Mouse (Mus musculus) stomach, embryonic 16.5 days (tissue): ENCODE measurements around the gene Atf5. TPM values are rescaled to one million over a fixed set of nuclear protein-coding genes. Genes with fewer than 3 reads are reported as not detected.

Source experiments
- ATAC-seq: fragments of 200-750 bp; cut with Nextera tagmentation; 2 replicates; pipeline ENCODE4 v1.8.0; 2017; ENCODE audit warnings: moderate number of reproducible peaks, moderate TSS enrichment; ENCODE audit not compliant: insufficient read depth, low FRiP score
- H3K27ac ChIP-seq: fragments of 300-500 bp; sonication (generic); 2 replicates; pipeline ENCODE4 v1.5.1; 2014; ENCODE audit warnings: low read length
- H3K27me3 ChIP-seq: fragments of 300-500 bp; sonication (generic); 2 replicates; pipeline ENCODE4 v1.6.1; 2014; ENCODE audit warnings: low read length, control low read depth, mixed read lengths; ENCODE audit not compliant: control insufficient read depth, insufficient read depth
- H3K36me3 ChIP-seq: fragments of 300-500 bp; sonication (generic); 2 replicates; pipeline ENCODE4 v1.6.1; 2014; ENCODE audit warnings: low read length; ENCODE audit not compliant: control insufficient read depth, insufficient read depth
- H3K4me1 ChIP-seq: fragments of 300-500 bp; sonication (generic); 2 replicates; pipeline ENCODE4 v1.6.1; 2014; ENCODE audit warnings: low read length, control low read depth, mixed read lengths; ENCODE audit not compliant: control insufficient read depth, insufficient read depth
- H3K4me2 ChIP-seq: fragments of 300-500 bp; sonication (generic); 2 replicates; pipeline ENCODE4 v1.6.1; 2014; ENCODE audit warnings: low read depth, low read length, mixed read lengths
- H3K4me3 ChIP-seq: fragments of 300-500 bp; sonication (generic); replicated peaks from 2 replicates; pipeline ENCODE4 v1.5.1; 2014; ENCODE audit warnings: mild to moderate bottlenecking, low read length
- H3K9ac ChIP-seq: fragments of 300-500 bp; sonication (generic); 2 replicates; pipeline ENCODE4 v1.6.1; 2014; ENCODE audit warnings: low read length
- H3K9me3 ChIP-seq: fragments of 300-500 bp; sonication (generic); replicated peaks from 2 replicates; pipeline ENCODE4 v1.6.1; 2016; ENCODE audit warnings: low read length, control low read depth; ENCODE audit not compliant: control insufficient read depth
- WGBS: fragments of 180-500 bp; shearing (Covaris S2); extraction: QIAGEN DNeasy Blood & Tissue Kit; methylation state at CpG from one replicate; pipeline ENCODE4 v1.1.7; 2014; 5-methylcytosine and 5-hydroxymethylcytosine counted together
- microRNA counts: library from miRNA; unstranded; fragments of <30 nt; microRNA quantifications from one replicate; lab custom pipeline; 2016
- microRNA-seq: library from miRNA; unstranded; fragments of <30 nt; microRNA quantifications from one replicate; pipeline ENCODE4, GENCODE M21; 2016
- polyA plus RNA-seq: library from polyadenylated mRNA; unstranded; fragments of >200 nt; fragmentation: Nextera tagmentation; extraction: Ambion mirVana; gene quantifications from 2 replicates; pipeline ENCODE4 v1.2.1, GENCODE M21; 2015

Atf5 gene
- polyA plus RNA-seq, 1 experiment from 2014 or later, result 4.6 TPM

DNA sequence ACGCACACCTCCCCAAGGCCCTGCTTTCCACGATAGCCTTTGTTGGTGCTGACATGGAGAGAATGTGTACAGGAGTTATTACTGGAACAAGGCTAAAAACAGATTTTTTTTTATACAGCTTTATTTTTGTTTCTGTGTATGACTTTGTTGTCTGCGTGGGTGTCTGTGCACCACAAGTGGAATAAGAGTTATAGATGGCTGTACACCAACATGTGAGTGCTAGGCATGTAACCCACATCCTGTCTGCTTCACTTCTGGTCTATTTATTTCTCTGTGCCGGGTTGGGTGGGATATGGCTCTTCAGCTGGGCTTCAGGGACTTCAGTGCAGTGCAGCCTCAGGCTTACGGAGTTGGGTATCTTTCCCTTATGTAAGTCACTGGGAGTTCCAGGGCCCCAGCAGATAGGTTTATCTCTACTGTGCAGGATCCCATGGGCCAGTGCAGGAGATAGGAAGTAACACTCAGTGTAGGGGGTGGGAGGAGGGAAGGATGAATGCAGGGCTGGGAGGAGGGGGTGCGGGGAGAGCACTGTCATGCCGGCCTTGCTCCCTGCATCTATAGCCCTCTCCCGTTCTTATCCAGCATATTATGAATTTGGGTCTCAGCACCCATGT, 43.8 kb downstream of the Atf5 start:
- no peak for ATAC-seq
- Histone ChIP-seq H3K9ac (no peak overlapping the region), H3K4me1 (no peaks in the 10 kb centered on the region), H3K27ac (no peak overlapping the region), H3K4me3 (no peak overlapping the region), H3K27me3 (no peaks in the 10 kb centered on the region), H3K36me3 (peaks cover 9% of the 10 kb centered on the region; the same call in 1 of the 2 replicates), H3K9me3 (no peaks in the 10 kb centered on the region), H3K4me2 (no peak overlapping the region)
- WGBS, result 89% methylated on average over 8 of the region's 8 CpGs

GRCm38 (mm10) chr7:44770046-44770578, 46.3 kb downstream of the Atf5 start:
- H3K27ac ChIP-seq, result no peak overlapping the region
- H3K4me1 ChIP-seq, result no peaks in the 10 kb centered on the region
- no peaks in the 10 kb centered on the region for H3K9me3 ChIP-seq
- no peaks in the 10 kb centered on the region for H3K27me3 ChIP-seq
- H3K9ac ChIP-seq, result no peak overlapping the region
- WGBS, result 15% methylated on average over 6 of the region's 6 CpGs
- no peak for ATAC-seq
- no peak overlapping the region for H3K4me3 ChIP-seq
- no peak overlapping the region for H3K4me2 ChIP-seq
- H3K36me3 ChIP-seq, result peaks cover 16% of the 10 kb centered on the region

GRCm38 (mm10) chr7:44768129-44768528, 48.3 kb downstream of the Atf5 start:
- Histone ChIP-seq H3K36me3 (peaks cover 20% of the 10 kb centered on the region), H3K27me3 (no peaks in the 10 kb centered on the region), H3K9ac (no peak overlapping the region), H3K4me3 (no peak overlapping the region), H3K4me2 (no peak overlapping the region), H3K9me3 (no peaks in the 10 kb centered on the region), H3K4me1 (no peaks in the 10 kb centered on the region), H3K27ac (no peak overlapping the region)
- 85% methylated on average over 5 of the region's 5 CpGs for WGBS
- ATAC-seq, result no peak

MicroRNAs within 50 kb of the gene (microRNA counts, 519-probe panel; counts per million panel counts)
- microRNA mmu-miR-707 (lab: Ali Mortazavi, UCI), result not detected

Small RNA genes lying within 50 kb of the gene (microRNA-seq; reads per million reads assigned to microRNA genes)
- gene Mir707, result not detected

Other genes with a start within 250 kb of the Atf5 start
- 3.7 and 5.4 TPM in 2 replicates for gene Napsa, start 244.3 kb downstream of the Atf5 start, polyA plus RNA-seq
- gene Kcnc3, start 226.0 kb downstream of the Atf5 start, polyA plus RNA-seq, result 0.16 and 0.26 TPM in 2 replicates
- 17.5 and 20.5 TPM in 2 replicates for gene Myh14, start 145.8 kb downstream of the Atf5 start, polyA plus RNA-seq
- not detected in 2 replicates for gene Izumo2, start 107.9 kb downstream of the Atf5 start, polyA plus RNA-seq
- gene Vrk3, start 68.2 kb downstream of the Atf5 start, polyA plus RNA-seq, result 32.1 and 32.8 TPM in 2 replicates
- gene Zfp473, start 65.6 kb downstream of the Atf5 start, polyA plus RNA-seq, result 1.8 and 2.3 TPM in 2 replicates
- gene Nup62, start 570 bp downstream of the Atf5 start, polyA plus RNA-seq, result 73.8 and 83.1 TPM in 2 replicates
- gene Il4i1, start 271 bp downstream of the Atf5 start, polyA plus RNA-seq, result 0.88 and 1.3 TPM in 2 replicates
- gene Akt1s1, start 32.3 kb upstream of the Atf5 start, polyA plus RNA-seq, result 73.5 and 83.1 TPM in 2 replicates
- gene Tbc1d17, start 32.4 kb upstream of the Atf5 start, polyA plus RNA-seq, result 71.7 and 74.1 TPM in 2 replicates
- 32.6 and 34.8 TPM in 2 replicates for gene Pnkp, start 40.5 kb upstream of the Atf5 start, polyA plus RNA-seq
- 150 and 156 TPM in 2 replicates for gene Ptov1, start 53.1 kb upstream of the Atf5 start, polyA plus RNA-seq
- gene Med25, start 76.1 kb upstream of the Atf5 start, polyA plus RNA-seq, result 89.9 and 94.0 TPM in 2 replicates
- 23.1 and 24.7 TPM in 2 replicates for gene Fuz, start 79.4 kb upstream of the Atf5 start, polyA plus RNA-seq
- 52.6 and 55.6 TPM in 2 replicates for gene Ap2a1, start 112.8 kb upstream of the Atf5 start, polyA plus RNA-seq
- 0.06 TPM in 1 of 2 replicates, not detected in the other for gene Tsks, start 126.5 kb upstream of the Atf5 start, polyA plus RNA-seq
- gene Cpt1c, start 158.2 kb upstream of the Atf5 start, polyA plus RNA-seq, result 19.9 and 23.4 TPM in 2 replicates
- gene Prmt1, start 169.9 kb upstream of the Atf5 start, polyA plus RNA-seq, result 302 and 324 TPM in 2 replicates
- gene Irf3, start 181.0 kb upstream of the Atf5 start, polyA plus RNA-seq, result 96.2 and 96.4 TPM in 2 replicates
- gene Bcl2l12, start 182.1 kb upstream of the Atf5 start, polyA plus RNA-seq, result 43.8 and 45.8 TPM in 2 replicates
- gene Scaf1, start 199.7 kb upstream of the Atf5 start, polyA plus RNA-seq, result 22.9 and 24.5 TPM in 2 replicates
- gene Rras, start 201.3 kb upstream of the Atf5 start, polyA plus RNA-seq, result 63.6 and 68.0 TPM in 2 replicates
- 8.3 and 8.7 TPM in 2 replicates for gene Prr12, start 236.2 kb upstream of the Atf5 start, polyA plus RNA-seq
- 55.7 TPM in 2 replicates for gene Nosip, start 245.8 kb upstream of the Atf5 start, polyA plus RNA-seq
- 24.7 and 27.4 TPM in 2 replicates for gene Prrg2, start 246.0 kb upstream of the Atf5 start, polyA plus RNA-seq